Comparison of ENCODE assay signal across 8 mouse cellular contexts in genomic region chr15:102976631-102977422, GRCm38 (mm10). TPM values are rescaled to one million over a fixed set of nuclear protein-coding genes. Genes with fewer than 3 reads are reported as not detected.
DNase-seq lines count a peak whose midpoint lies in the region; ATAC-seq and TF ChIP-seq lines count a peak whose summit lies in the region.
"Had no signal": no experiment of that assay in that cellular context is flagged by ENCODE, and none has a peak within 500 bp of the region (broad histone marks: within the 10 kb centered on the region; RNA-seq: fewer than 3 reads in every experiment).

No protein-coding gene starts in this region.

- H3K27me3 ChIP-seq in MEL (ENCODE audit: control insufficient read depth in 1 of 2, insufficient read depth in 2 of 2, low read length in 2 of 2), result no peaks in the 10 kb centered on the region

- peaks cover 54% of the 10 kb centered on the region for H3K79me2 ChIP-seq in MEL (ENCODE audit: control insufficient read depth, insufficient read depth, low read length, poor library complexity)

- TF ChIP-seq CTCF in lung, adult 2 months (IDR thresholded peaks at IDR 0.05; ENCODE audit: insufficient read depth, low read length), result no peak
- TF ChIP-seq CTCF in MEL (IDR thresholded peaks at IDR 0.05 in 2 of 3, conservative IDR thresholded peaks at IDR 0.05 in 1 of 3; ENCODE audit: control insufficient read depth in 1 of 3, insufficient read depth in 1 of 3, low read depth in 2 of 3, low read length in 3 of 3, poor library complexity in 1 of 3, severe bottlenecking in 1 of 3), result no peak

- H3K9me3 ChIP-seq in MEL (replicated peaks; ENCODE audit: insufficient read depth, low read length), result no peaks in the 10 kb centered on the region

- TF ChIP-seq EP300 in MEL (IDR thresholded peaks at IDR 0.05; ENCODE audit: low read depth in 1 of 2, low read length in 2 of 2), result no peak

- peak; percentile 53 for ATAC-seq in inflammation-experienced regulatory T-cells, adult 6 months

- peak overlapping the region; percentile 83 for H3K27ac ChIP-seq in MEL (ENCODE audit: control insufficient read depth, low read depth, low read length)

- peak overlapping the region; percentile 93 for H3K9ac ChIP-seq in MEL (ENCODE audit: control insufficient read depth, low read depth, low read length, poor library complexity, severe bottlenecking)

- H3K36me3 ChIP-seq in MEL (ENCODE audit: control insufficient read depth in 1 of 2, insufficient read depth in 2 of 2, low read length in 2 of 2), result peaks cover 0 to 18% of the 10 kb centered on the region in 2 experiments; a peak in 2 of 4 replicates

- peaks cover 7% of the 10 kb centered on the region; the same call in 1 of the 2 replicates for H3K4me1 ChIP-seq in lung, adult 2 months (ENCODE audit: control insufficient read depth, insufficient read depth, low read length)
- peaks cover 16 to 23% of the 10 kb centered on the region in 2 experiments for H3K4me1 ChIP-seq in MEL (ENCODE audit: control insufficient read depth in 1 of 2, insufficient read depth in 2 of 2, low read length in 2 of 2)

- no peak for DNase-seq in lung, adult 2 months
- no peak for DNase-seq in lung, postnatal 25 days (ENCODE audit: low spot score)
- peak; percentile 85 for DNase-seq in MEL (ENCODE audit: low read depth, low spot score)
- peak; percentile 68 for DNase-seq in neural tube, embryonic 10.5 days (ENCODE audit: extremely low spot score, low spot score)
- DNase-seq in thymus, postnatal 0 days (ENCODE audit: low spot score), result no peak
- DNase-seq in left cerebral cortex, adult 11 months (ENCODE audit: low spot score), result no peak

- peak overlapping the region; percentile 51 for H3K4me3 ChIP-seq in lung, adult 2 months (replicated peaks; ENCODE audit: extremely low read depth, low read depth, low read length)
- H3K4me3 ChIP-seq in MEL (ENCODE audit: control insufficient read depth in 1 of 2, insufficient read depth in 1 of 2, low read depth in 2 of 2, low read length in 2 of 2), result peak overlapping the region; percentile 81 to 89

- no peak for TF ChIP-seq RAD21 in MEL (IDR thresholded peaks at IDR 0.05; ENCODE audit: low read depth, low read length)

- WGBS in lung, adult 2 months, result 3% methylated on average over 37 of the region's 37 CpGs

- no peak for TF ChIP-seq POLR2A in lung, adult 2 months (IDR thresholded peaks at IDR 0.05; ENCODE audit: borderline replicate concordance, extremely low read depth, low read depth, low read length)
- TF ChIP-seq POLR2A in MEL (IDR thresholded peaks at IDR 0.05; ENCODE audit: control insufficient read depth in 1 of 2, insufficient read depth in 1 of 2, low read depth in 1 of 2, low read length in 2 of 2, poor library complexity in 1 of 2), result peak; percentile 71 to 78

TF ChIP-seq in MEL, 35 proteins besides CTCF, POLR2A, EP300 and RAD21:
- 0 out of 2 replicates have a peak, but pooled peaks have one; percentile 41 for TF ChIP-seq CHD1 (IDR thresholded peaks at IDR 0.05; ENCODE audit: low read depth, low read length)
- TF ChIP-seq MYC (IDR thresholded peaks at IDR 0.05; ENCODE audit: low read depth, low read length), result no peak
- TF ChIP-seq RCOR1 (IDR thresholded peaks at IDR 0.05; ENCODE audit: low read depth, low read length), result 0 out of 2 replicates have a peak, but pooled peaks have one; percentile 5
- TF ChIP-seq TBP (IDR thresholded peaks at IDR 0.05; ENCODE audit: low read depth, low read length), result peak; percentile 43; the same call in 1 of the 2 replicates
- no peak; the same call in 1 of the 2 replicates for TF ChIP-seq ELF1 (IDR thresholded peaks at IDR 0.05; ENCODE audit: low read depth, low read length)
- TF ChIP-seq MAX (IDR thresholded peaks at IDR 0.05; ENCODE audit: low read length), result peak; percentile 52; the same call in 1 of the 2 replicates
- TF ChIP-seq USF2 (IDR thresholded peaks at IDR 0.05; ENCODE audit: borderline replicate concordance in 1 of 2, insufficient read depth in 1 of 2, low read depth in 1 of 2, low read length in 2 of 2), result no peak
- TF ChIP-seq TCF12 (IDR thresholded peaks at IDR 0.05; ENCODE audit: low read depth, low read length), result peak; percentile 30; the same call in 1 of the 2 replicates
- peak; percentile 97 for TF ChIP-seq UBTF (IDR thresholded peaks at IDR 0.05; ENCODE audit: borderline replicate concordance, insufficient read depth, low read depth, low read length)
- no peak; the same call in 1 of the 2 replicates for TF ChIP-seq KAT2A (conservative IDR thresholded peaks at IDR 0.05; ENCODE audit: low read depth, low read length)
- TF ChIP-seq ZKSCAN1 (IDR thresholded peaks at IDR 0.05; ENCODE audit: low read depth, low read length), result no peak
- 0 out of 2 replicates have a peak, but pooled peaks have one; percentile 4 for TF ChIP-seq MYB (IDR thresholded peaks at IDR 0.05; ENCODE audit: low read depth, low read length)
- TF ChIP-seq NELFE (IDR thresholded peaks at IDR 0.05; ENCODE audit: low read depth, low read length), result peak; percentile 63
- no peak for TF ChIP-seq BHLHE40 (IDR thresholded peaks at IDR 0.05; ENCODE audit: borderline replicate concordance, low read depth, low read length)
- TF ChIP-seq HCFC1 (IDR thresholded peaks at IDR 0.05; ENCODE audit: low read depth, low read length), result peak; percentile 69
- peak; percentile 55; the same call in 1 of the 2 replicates for TF ChIP-seq NRF1 (IDR thresholded peaks at IDR 0.05; ENCODE audit: insufficient read depth, low read depth, low read length, poor library complexity, severe bottlenecking)
- TF ChIP-seq POLR2AphosphoS2 (IDR thresholded peaks at IDR 0.05; ENCODE audit: low read length), result peak; percentile 35
- TF ChIP-seq GATA1 (IDR thresholded peaks at IDR 0.05; ENCODE audit: low read depth, low read length), result no peak
- TF ChIP-seq MXI1 (IDR thresholded peaks at IDR 0.05; ENCODE audit: low read depth, low read length), result peak; percentile 61; the same call in 1 of the 2 replicates
- no peak for TF ChIP-seq MEF2A (IDR thresholded peaks at IDR 0.05; ENCODE audit: extremely low read depth, insufficient replicate concordance, low read depth, low read length, poor library complexity, severe bottlenecking)
- TF ChIP-seq CHD2 (IDR thresholded peaks at IDR 0.05; ENCODE audit: low read length), result no peak
- no peak; the same call in none of the 2 replicates for TF ChIP-seq MAZ (IDR thresholded peaks at IDR 0.05; ENCODE audit: low read depth, low read length)
- TF ChIP-seq ZMIZ1 (IDR thresholded peaks at IDR 0.05; ENCODE audit: low read depth, low read length), result no peak; the same call in 1 of the 2 replicates

RNA-seq across cellular contexts. Expression of gene Hoxc9, which starts 0.6 kb away (rescaled TPM):
- polyA plus RNA-seq in lung, adult 2 months (2012; rRNA removed), result not detected in 2 replicates
- 3.2 and 4.1 TPM in 2 replicates for total RNA-seq in MEL (2012; rRNA removed)
- 100 to 1,000 TPM in 1 of 2 experiments, 1 to 10 TPM in 1; 9.5 to 400 TPM for polyA plus RNA-seq in MEL (2012; ENCODE audit: insufficient read depth in 1 of 2, insufficient read length in 2 of 2, low read depth in 1 of 2, low replicate concordance in 2 of 2, missing spikeins in 1 of 2)
- not detected for polyA plus RNA-seq in inflammation-experienced regulatory T-cells, adult 6 months (2017; shearing (Covaris generic))
- polyA plus RNA-seq in thymus, postnatal 0 days (2015; fragmentation: Nextera tagmentation; extraction: Ambion mirVana), result not detected in 2 replicates
- total RNA-seq: layer of hippocampus, postnatal 10 days had no signal

RNA-seq across cellular contexts. Expression of gene Hoxc5, which starts 9.6 kb away (rescaled TPM):
- 0.36 and 1.6 TPM in 2 replicates for polyA plus RNA-seq in lung, adult 2 months (2012; rRNA removed)
- 0.46 and 0.56 TPM in 2 replicates for total RNA-seq in MEL (2012; rRNA removed)
- polyA plus RNA-seq in MEL (2012; ENCODE audit: insufficient read depth in 1 of 2, insufficient read length in 2 of 2, low read depth in 1 of 2, low replicate concordance in 2 of 2, missing spikeins in 1 of 2), result 1 to 10 TPM in 1 of 2 experiments, not detected in 1; 3.0 TPM
- not detected for polyA plus RNA-seq in inflammation-experienced regulatory T-cells, adult 6 months (2017; shearing (Covaris generic))
- 0.16 TPM in 1 of 2 replicates, not detected in the other for polyA plus RNA-seq in thymus, postnatal 0 days (2015; fragmentation: Nextera tagmentation; extraction: Ambion mirVana)
- total RNA-seq: layer of hippocampus, postnatal 10 days had no signal

RNA-seq across cellular contexts. Expression of gene Hoxc10, which starts 10.2 kb away (rescaled TPM):
- polyA plus RNA-seq in lung, adult 2 months (2012; rRNA removed), result not detected in 2 replicates
- 6.3 and 6.8 TPM in 2 replicates for total RNA-seq in MEL (2012; rRNA removed)
- polyA plus RNA-seq in MEL (2012; ENCODE audit: insufficient read depth in 1 of 2, insufficient read length in 2 of 2, low read depth in 1 of 2, low replicate concordance in 2 of 2, missing spikeins in 1 of 2), result 10 to 100 TPM in 1 of 2 experiments, not detected in 1; 24.8 TPM
- polyA plus RNA-seq in inflammation-experienced regulatory T-cells, adult 6 months (2017; shearing (Covaris generic)), result not detected
- not detected in 2 replicates for polyA plus RNA-seq in thymus, postnatal 0 days (2015; fragmentation: Nextera tagmentation; extraction: Ambion mirVana)
- total RNA-seq: layer of hippocampus, postnatal 10 days had no signal

RNA-seq across cellular contexts. Expression of gene Hoxc8, which starts 13.6 kb away (rescaled TPM):
- polyA plus RNA-seq in lung, adult 2 months (2012; rRNA removed), result not detected in 2 replicates
- total RNA-seq in MEL (2012; rRNA removed), result 0.26 and 0.31 TPM in 2 replicates
- polyA plus RNA-seq in MEL (2012; ENCODE audit: insufficient read depth in 1 of 2, insufficient read length in 2 of 2, low read depth in 1 of 2, low replicate concordance in 2 of 2, missing spikeins in 1 of 2), result 1 to 10 TPM in 1 of 2 experiments, not detected in 1; 1.7 TPM
- polyA plus RNA-seq in inflammation-experienced regulatory T-cells, adult 6 months (2017; shearing (Covaris generic)), result under 1 TPM in 1 of 3 experiments, not detected in 2; 0.20 TPM
- polyA plus RNA-seq in thymus, postnatal 0 days (2015; fragmentation: Nextera tagmentation; extraction: Ambion mirVana), result not detected in 2 replicates
- total RNA-seq: layer of hippocampus, postnatal 10 days had no signal

RNA-seq across cellular contexts. Expression of gene Hoxc6, which starts 21.2 kb away (rescaled TPM):
- 0.34 TPM in 1 of 2 replicates, not detected in the other for polyA plus RNA-seq in lung, adult 2 months (2012; rRNA removed)
- 1.7 and 2.3 TPM in 2 replicates for total RNA-seq in MEL (2012; rRNA removed)
- polyA plus RNA-seq in MEL (2012; ENCODE audit: insufficient read depth in 1 of 2, insufficient read length in 2 of 2, low read depth in 1 of 2, low replicate concordance in 2 of 2, missing spikeins in 1 of 2), result 1 to 10 TPM in 1 of 2 experiments, not detected in 1; 9.4 TPM
- polyA plus RNA-seq in inflammation-experienced regulatory T-cells, adult 6 months (2017; shearing (Covaris generic)), result not detected
- polyA plus RNA-seq in thymus, postnatal 0 days (2015; fragmentation: Nextera tagmentation; extraction: Ambion mirVana), result 0.14 TPM in 1 of 2 replicates, not detected in the other
- total RNA-seq: layer of hippocampus, postnatal 10 days had no signal

Comparison
In these comparisons a context has a peak if more than half of its experiments do, and no peak if none do; other contexts are left out.
1. DNase-seq: peak in MEL (single experiment) and neural tube, embryonic 10.5 days (single experiment); none in lung, adult 2 months (single experiment), lung, postnatal 25 days (single experiment), thymus, postnatal 0 days (single experiment) and left cerebral cortex, adult 11 months (single experiment).
2. RNA of gene Hoxc9, which starts 0.6 kb away (polyA plus RNA-seq): 9.5 to 400 TPM in MEL; not detected in lung, adult 2 months, not detected in inflammation-experienced regulatory T-cells, adult 6 months and not detected in thymus, postnatal 0 days; every median in the first group is over 4 times any median in the second.